Mouse (Mus musculus): Measurements from ENCODE around the gene Ctnnal1. TPM values are rescaled to one million over a fixed set of nuclear protein-coding genes. Genes with fewer than 3 reads are reported as not detected.

Gene Ctnnal1
- polyA plus RNA-seq, 1 experiment from 2014 or later: 27.8 TPM

- Histone ChIP-seq H3K27ac (replicated peaks in 1 of 2; ENCODE audit: control insufficient read depth in 1 of 2, insufficient read depth in 1 of 2, low read depth in 2 of 2, low read length in 2 of 2) (no peak overlapping the region), H3K36me3 (ENCODE audit: control insufficient read depth, insufficient read depth, low read length) (peaks cover 25% of the 10 kb centered on the region)
- 60% methylated on average over 12 of the region's 12 CpGs for WGBS
Measured at GRCm38 (mm10) chr4:56845896-56846533, 19.0 kb downstream of the Ctnnal1 start.

DNA sequence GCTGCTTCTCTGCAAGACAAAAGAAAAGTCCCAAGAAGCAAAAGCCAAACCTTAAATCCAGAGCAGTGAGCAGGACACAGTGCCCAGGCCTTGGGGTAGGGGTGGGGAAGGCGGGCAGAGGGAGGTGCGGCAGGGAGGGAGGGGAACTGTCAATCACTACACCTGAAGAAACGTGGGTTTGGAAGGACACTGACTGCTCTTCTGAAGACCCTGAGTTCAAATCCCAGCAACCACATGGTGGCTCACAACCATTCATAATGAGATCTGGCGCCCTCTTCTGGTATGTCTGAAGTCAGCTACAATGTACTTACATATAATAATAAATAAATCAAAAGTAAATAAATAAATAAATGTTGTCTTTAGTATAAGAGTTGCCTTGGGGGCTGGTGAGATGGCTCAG is 20.1 kb downstream of the Ctnnal1 start:
- Histone ChIP-seq H3K9ac (ENCODE audit: low read length) (no peak overlapping the region), H3K27me3 (ENCODE audit: control insufficient read depth, insufficient read depth, low read length) (no peaks in the 10 kb centered on the region), H3K4me2 (ENCODE audit: low read length) (no peak overlapping the region), H3K36me3 (ENCODE audit: control insufficient read depth, insufficient read depth, low read length) (peaks cover 32% of the 10 kb centered on the region), H3K9me3 (ENCODE audit: control insufficient read depth, low read length) (peaks cover 4% of the 10 kb centered on the region; the same call in 1 of the 2 replicates), H3K27ac (replicated peaks in 1 of 2; ENCODE audit: control insufficient read depth in 1 of 2, insufficient read depth in 1 of 2, low read depth in 2 of 2, low read length in 2 of 2) (no peak overlapping the region), H3K4me1 (ENCODE audit: control insufficient read depth in 2 of 2, insufficient read depth in 2 of 2, low read length in 2 of 2) (0 out of 4 replicates have a peak, but pooled peaks cover 0 to 2% of the 10 kb centered on the region in 2 experiments), H3K4me3 (ENCODE audit: control insufficient read depth in 1 of 2, insufficient read depth in 1 of 2, low read depth in 1 of 2, low read length in 2 of 2) (no peak overlapping the region)
- 85% methylated on average over 4 of the region's 4 CpGs for WGBS
- ATAC-seq (ENCODE audit: insufficient number of reproducible peaks, insufficient read depth, low FRiP score, low read depth): no peak

More at GRCm38 (mm10) chr4:56845896-56846533, 19.0 kb downstream of the Ctnnal1 start:
- no peak overlapping the region for H3K9ac ChIP-seq (ENCODE audit: low read length)
- no peak for ATAC-seq (ENCODE audit: insufficient number of reproducible peaks, insufficient read depth, low FRiP score, low read depth)
- H3K4me2 ChIP-seq (ENCODE audit: low read length): no peak overlapping the region
- peaks cover 3 to 6% of the 10 kb centered on the region in 2 experiments; a peak in 2 of 4 replicates for H3K4me1 ChIP-seq (ENCODE audit: control insufficient read depth in 2 of 2, insufficient read depth in 2 of 2, low read length in 2 of 2)
- no peak overlapping the region for H3K4me3 ChIP-seq (ENCODE audit: control insufficient read depth in 1 of 2, insufficient read depth in 1 of 2, low read depth in 1 of 2, low read length in 2 of 2)
- peaks cover 4% of the 10 kb centered on the region; the same call in 1 of the 2 replicates for H3K9me3 ChIP-seq (ENCODE audit: control insufficient read depth, low read length)
- no peaks in the 10 kb centered on the region for H3K27me3 ChIP-seq (ENCODE audit: control insufficient read depth, insufficient read depth, low read length)

DNA sequence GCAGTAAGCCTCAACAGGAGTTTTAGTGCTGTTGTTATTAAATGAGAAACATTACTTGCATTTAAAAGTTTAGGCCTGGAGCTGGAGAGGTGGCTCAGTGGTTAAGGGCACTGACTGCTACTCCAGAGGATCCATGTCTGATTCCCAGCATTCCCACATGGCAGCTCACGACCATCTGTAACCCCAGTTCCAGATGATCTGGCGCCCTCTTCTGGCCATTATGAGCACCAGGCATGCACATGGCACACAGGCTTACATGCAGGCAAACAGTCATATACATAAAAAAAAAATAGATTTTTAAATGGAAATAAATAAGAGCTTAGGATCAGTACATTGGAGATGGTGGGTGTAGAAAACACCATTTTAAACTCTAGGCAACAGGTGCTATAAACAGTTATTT is 21.0 kb downstream of the Ctnnal1 start:
- no peak overlapping the region for H3K4me3 ChIP-seq (ENCODE audit: control insufficient read depth in 1 of 2, insufficient read depth in 1 of 2, low read depth in 1 of 2, low read length in 2 of 2)
- 89% methylated on average over 2 of the region's 2 CpGs for WGBS
- H3K27me3 ChIP-seq (ENCODE audit: control insufficient read depth, insufficient read depth, low read length): no peaks in the 10 kb centered on the region
- H3K4me1 ChIP-seq (ENCODE audit: control insufficient read depth in 2 of 2, insufficient read depth in 2 of 2, low read length in 2 of 2): 0 out of 4 replicates have a peak, but pooled peaks cover 0 to 2% of the 10 kb centered on the region in 2 experiments
- ATAC-seq (ENCODE audit: insufficient number of reproducible peaks, insufficient read depth, low FRiP score, low read depth): no peak
- H3K9ac ChIP-seq (ENCODE audit: low read length): no peak overlapping the region
- H3K36me3 ChIP-seq (ENCODE audit: control insufficient read depth, insufficient read depth, low read length): peaks cover 34% of the 10 kb centered on the region
- no peak overlapping the region for H3K4me2 ChIP-seq (ENCODE audit: low read length)
- H3K9me3 ChIP-seq (ENCODE audit: control insufficient read depth, low read length): peaks cover 4% of the 10 kb centered on the region; the same call in 1 of the 2 replicates
- H3K27ac ChIP-seq (replicated peaks in 1 of 2; ENCODE audit: control insufficient read depth in 1 of 2, insufficient read depth in 1 of 2, low read depth in 2 of 2, low read length in 2 of 2): no peak overlapping the region

- no peak overlapping the region for H3K4me2 ChIP-seq (ENCODE audit: low read length)
- H3K36me3 ChIP-seq (ENCODE audit: control insufficient read depth, insufficient read depth, low read length): peaks cover 48% of the 10 kb centered on the region
- H3K4me1 ChIP-seq (ENCODE audit: control insufficient read depth in 2 of 2, insufficient read depth in 2 of 2, low read length in 2 of 2): 0 out of 4 replicates have a peak, but pooled peaks cover 0 to 2% of the 10 kb centered on the region in 2 experiments
- H3K4me3 ChIP-seq (ENCODE audit: control insufficient read depth in 1 of 2, insufficient read depth in 1 of 2, low read depth in 1 of 2, low read length in 2 of 2): no peak overlapping the region
- H3K9ac ChIP-seq (ENCODE audit: low read length): no peak overlapping the region
- no peaks in the 10 kb centered on the region for H3K27me3 ChIP-seq (ENCODE audit: control insufficient read depth, insufficient read depth, low read length)
- WGBS: 68% methylated on average over 7 of the region's 7 CpGs
- no peak for ATAC-seq (ENCODE audit: insufficient number of reproducible peaks, insufficient read depth, low FRiP score, low read depth)
- peak overlapping the region; percentile 46 to 69; a peak in 3 of 4 replicates for H3K27ac ChIP-seq (replicated peaks in 1 of 2; ENCODE audit: control insufficient read depth in 1 of 2, insufficient read depth in 1 of 2, low read depth in 2 of 2, low read length in 2 of 2)
- peaks cover 4% of the 10 kb centered on the region; the same call in 1 of the 2 replicates for H3K9me3 ChIP-seq (ENCODE audit: control insufficient read depth, low read length)
Measured at GRCm38 (mm10) chr4:56842501-56842900, 22.5 kb downstream of the Ctnnal1 start.

GRCm38 (mm10) chr4:56840297-56840696 is 24.7 kb downstream of the Ctnnal1 start:
- H3K27ac ChIP-seq (replicated peaks in 1 of 2; ENCODE audit: control insufficient read depth in 1 of 2, insufficient read depth in 1 of 2, low read depth in 2 of 2, low read length in 2 of 2): no peak overlapping the region
- no peak for ATAC-seq (ENCODE audit: insufficient number of reproducible peaks, insufficient read depth, low FRiP score, low read depth)
- peaks cover 52% of the 10 kb centered on the region for H3K36me3 ChIP-seq (ENCODE audit: control insufficient read depth, insufficient read depth, low read length)
- no peak overlapping the region for H3K4me3 ChIP-seq (ENCODE audit: control insufficient read depth in 1 of 2, insufficient read depth in 1 of 2, low read depth in 1 of 2, low read length in 2 of 2)
- no peak overlapping the region for H3K9ac ChIP-seq (ENCODE audit: low read length)
- no peak overlapping the region for H3K4me2 ChIP-seq (ENCODE audit: low read length)
- peaks cover 4% of the 10 kb centered on the region; the same call in 1 of the 2 replicates for H3K9me3 ChIP-seq (ENCODE audit: control insufficient read depth, low read length)
- 68% methylated on average over 3 of the region's 3 CpGs for WGBS
- H3K4me1 ChIP-seq (ENCODE audit: control insufficient read depth in 2 of 2, insufficient read depth in 2 of 2, low read length in 2 of 2): 0 out of 4 replicates have a peak, but pooled peaks cover 0 to 2% of the 10 kb centered on the region in 2 experiments
- no peaks in the 10 kb centered on the region for H3K27me3 ChIP-seq (ENCODE audit: control insufficient read depth, insufficient read depth, low read length)

- no peaks in the 10 kb centered on the region for H3K9me3 ChIP-seq (ENCODE audit: control insufficient read depth, low read length)
- WGBS: 60% methylated on average over 6 of the region's 6 CpGs
Measured at GRCm38 (mm10) chr4:56837661-56838060, 27.3 kb downstream of the Ctnnal1 start.

GRCm38 (mm10) chr4:56831998-56832397 is 33.0 kb downstream of the Ctnnal1 start:
- Histone ChIP-seq H3K27ac (replicated peaks in 1 of 2; ENCODE audit: control insufficient read depth in 1 of 2, insufficient read depth in 1 of 2, low read depth in 2 of 2, low read length in 2 of 2) (no peak overlapping the region; a peak in 1 of 4 replicates), H3K4me2 (ENCODE audit: low read length) (no peak overlapping the region), H3K4me1 (ENCODE audit: control insufficient read depth in 2 of 2, insufficient read depth in 2 of 2, low read length in 2 of 2) (peaks cover 3% of the 10 kb centered on the region in 2 experiments; a peak in 1 of 4 replicates), H3K36me3 (ENCODE audit: control insufficient read depth, insufficient read depth, low read length) (peaks cover 61% of the 10 kb centered on the region), H3K9me3 (ENCODE audit: control insufficient read depth, low read length) (no peaks in the 10 kb centered on the region), H3K27me3 (ENCODE audit: control insufficient read depth, insufficient read depth, low read length) (no peaks in the 10 kb centered on the region), H3K9ac (ENCODE audit: low read length) (no peak overlapping the region), H3K4me3 (ENCODE audit: control insufficient read depth in 1 of 2, insufficient read depth in 1 of 2, low read depth in 1 of 2, low read length in 2 of 2) (no peak overlapping the region)
- WGBS: 56% methylated on average over 7 of the region's 7 CpGs
- no peak for ATAC-seq (ENCODE audit: insufficient number of reproducible peaks, insufficient read depth, low FRiP score, low read depth)

More at GRCm38 (mm10) chr4:56837661-56838060, 27.3 kb downstream of the Ctnnal1 start:
- H3K9ac ChIP-seq (ENCODE audit: low read length): no peak overlapping the region
- no peak overlapping the region for H3K27ac ChIP-seq (replicated peaks in 1 of 2; ENCODE audit: control insufficient read depth in 1 of 2, insufficient read depth in 1 of 2, low read depth in 2 of 2, low read length in 2 of 2)
- no peaks in the 10 kb centered on the region for H3K27me3 ChIP-seq (ENCODE audit: control insufficient read depth, insufficient read depth, low read length)
- no peak overlapping the region for H3K4me2 ChIP-seq (ENCODE audit: low read length)
- ATAC-seq (ENCODE audit: insufficient number of reproducible peaks, insufficient read depth, low FRiP score, low read depth): no peak
- H3K4me1 ChIP-seq (ENCODE audit: control insufficient read depth in 2 of 2, insufficient read depth in 2 of 2, low read length in 2 of 2): 0 out of 4 replicates have a peak, but pooled peaks cover 0 to 2% of the 10 kb centered on the region in 2 experiments
- H3K4me3 ChIP-seq (ENCODE audit: control insufficient read depth in 1 of 2, insufficient read depth in 1 of 2, low read depth in 1 of 2, low read length in 2 of 2): no peak overlapping the region
- peaks cover 63% of the 10 kb centered on the region for H3K36me3 ChIP-seq (ENCODE audit: control insufficient read depth, insufficient read depth, low read length)

Data from heart, embryonic 14.5 days (tissue).